Mouse (Mus musculus): ENCODE data around the gene Parp6.

- TF ChIP-seq CTCF (IDR thresholded peaks at IDR 0.05; ENCODE audit: low read depth): no peak
- no peak for TF ChIP-seq EP300 (optimal IDR thresholded peaks at IDR 0.05)
Measured at GRCm38 (mm10) chr9:59664664-59665256, 47.7 kb downstream of the Parp6 start.
